Mouse (Mus musculus): ENCODE results near the gene Iqcb1. TPM values are rescaled to one million over a fixed set of nuclear protein-coding genes. Genes with fewer than 3 reads are reported as not detected.

Gene Iqcb1
- polyA plus RNA-seq, 2 experiments from 2014 or later: 12.1 to 22.1 TPM

GRCm38 (mm10) chr16:36875276-36875851 lies 47.2 kb downstream of the Iqcb1 start:
- ATAC-seq: no peak

GRCm38 (mm10) chr16:36877316-36877715 lies 49.1 kb downstream of the Iqcb1 start:
- ATAC-seq: no peak

GRCm38 (mm10) chr16:36882737-36883343 lies 54.7 kb downstream of the Iqcb1 start:
- ATAC-seq: no peak

- ATAC-seq: no peak
Observed at GRCm38 (mm10) chr16:36884881-36885280, 56.7 kb downstream of the Iqcb1 start.

- ATAC-seq: no peak
Observed at GRCm38 (mm10) chr16:36885912-36886311, 57.7 kb downstream of the Iqcb1 start.

GRCm38 (mm10) chr16:36887546-36887945 lies 59.4 kb downstream of the Iqcb1 start:
- ATAC-seq: no peak

- no peak for ATAC-seq
Observed at GRCm38 (mm10) chr16:36890559-36890958, 62.4 kb downstream of the Iqcb1 start.

GRCm38 (mm10) chr16:36891415-36891814 lies 63.2 kb downstream of the Iqcb1 start:
- no peak for ATAC-seq

GRCm38 (mm10) chr16:36893317-36893716 lies 65.1 kb downstream of the Iqcb1 start:
- ATAC-seq: no peak

- ATAC-seq: no peak
Observed at GRCm38 (mm10) chr16:36896712-36897111, 68.5 kb downstream of the Iqcb1 start.

GRCm38 (mm10) chr16:36903156-36903555 lies 75.0 kb downstream of the Iqcb1 start:
- ATAC-seq: no peak

- no peak for ATAC-seq
Observed at GRCm38 (mm10) chr16:36911909-36912308, 83.7 kb downstream of the Iqcb1 start.

- no peak for ATAC-seq
Observed at GRCm38 (mm10) chr16:36912311-36912710, 84.1 kb downstream of the Iqcb1 start.

GRCm38 (mm10) chr16:36914195-36914594 lies 86.0 kb downstream of the Iqcb1 start:
- no peak for ATAC-seq

- ATAC-seq: no peak
Observed at GRCm38 (mm10) chr16:36918505-36918904, 90.3 kb downstream of the Iqcb1 start.

- no peak for ATAC-seq
Observed at GRCm38 (mm10) chr16:36920410-36920809, 92.2 kb downstream of the Iqcb1 start.

- no peak for ATAC-seq
Observed at GRCm38 (mm10) chr16:36921067-36921613, 93.0 kb downstream of the Iqcb1 start.

- peak; percentile 81 for ATAC-seq
Observed at GRCm38 (mm10) chr16:36921980-36922379, 93.8 kb downstream of the Iqcb1 start.

Other genes with a start within 250 kb of the Iqcb1 start
- gene Cd86, start 162.3 kb upstream of the Iqcb1 start, polyA plus RNA-seq (2017; shearing (Covaris generic)): 10 to 100 TPM; 45.6 to 47.4 TPM
- gene Ildr1, start 134.4 kb upstream of the Iqcb1 start, polyA plus RNA-seq (2017; shearing (Covaris generic)): 1 to 10 TPM; 6.1 to 7.3 TPM
- gene Slc15a2, start 43.4 kb upstream of the Iqcb1 start, polyA plus RNA-seq (2017; shearing (Covaris generic)): 10 to 100 TPM; 20.4 to 57.5 TPM
- 1 to 10 TPM; 1.4 to 2.5 TPM for gene Eaf2, start 46.6 kb downstream of the Iqcb1 start, polyA plus RNA-seq (2017; shearing (Covaris generic))
- gene Golgb1, start 46.8 kb downstream of the Iqcb1 start, polyA plus RNA-seq (2017; shearing (Covaris generic)): 10 to 100 TPM; 39.5 to 40.1 TPM
- gene Hcls1, start 106.6 kb downstream of the Iqcb1 start, polyA plus RNA-seq (2017; shearing (Covaris generic)): 100 to 1,000 TPM; 134 to 224 TPM
- gene Fbxo40, start 162.1 kb downstream of the Iqcb1 start, polyA plus RNA-seq (2017; shearing (Covaris generic)): 1 to 10 TPM in 1 of 2 experiments, under 1 TPM in 1; 0.88 to 1.3 TPM
- 1 to 10 TPM; 3.0 to 3.3 TPM for gene Polq, start 183.4 kb downstream of the Iqcb1 start, polyA plus RNA-seq (2017; shearing (Covaris generic))

All from activated CD4-positive, CD25-positive, alpha-beta regulatory T cell, adult 4 months (primary cell).